21 mouse cellular contexts compared by ENCODE assay signal in genomic region chr14:118659230-118659629, GRCm38 (mm10). TPM values are rescaled to one million over a fixed set of nuclear protein-coding genes. Genes with fewer than 3 reads are reported as not detected.
DNase-seq lines count a peak whose midpoint lies in the region; ATAC-seq and TF ChIP-seq lines count a peak whose summit lies in the region.
"Had no signal": no experiment of that assay in that cellular context is flagged by ENCODE, and none has a peak within 500 bp of the region (broad histone marks: within the 10 kb centered on the region; RNA-seq: fewer than 3 reads in every experiment).

No protein-coding gene starts in this region.

- dilution Hi-C loops in CH12.LX (cut with MboI; ENCODE audit: extremely low pct_ligation_motif_present, extremely low pct_unique_long_range_greater_than_20kb, low sequenced_read_pairs) = no loop called here

- no peak for TF ChIP-seq CTCF in lung, postnatal 0 days (IDR thresholded peaks at IDR 0.05)
- TF ChIP-seq CTCF in CH12.LX (conservative IDR thresholded peaks at IDR 0.05 in 1 of 2, IDR thresholded peaks at IDR 0.05 in 1 of 2; ENCODE audit: low read depth in 2 of 2, low read length in 2 of 2) = no peak

- peaks cover 6% of the 10 kb centered on the region for H3K4me1 ChIP-seq in lung, postnatal 0 days (ENCODE audit: insufficient read depth, low read depth, low read length)
- peaks cover 22 to 54% of the 10 kb centered on the region in 2 experiments for H3K4me1 ChIP-seq in CH12.LX (ENCODE audit: control insufficient read depth in 1 of 2, insufficient read depth in 2 of 2)
- H3K4me1 ChIP-seq in midbrain, embryonic 10.5 days = peaks cover 42% of the 10 kb centered on the region

- TF ChIP-seq POLR2A in CH12.LX (IDR thresholded peaks at IDR 0.05; ENCODE audit: low read depth, low read length) = no peak

- TF ChIP-seq EP300 in lung, postnatal 0 days (IDR thresholded peaks at IDR 0.05) = no peak
- TF ChIP-seq EP300 in CH12.LX (IDR thresholded peaks at IDR 0.05; ENCODE audit: low read length) = no peak

- no peaks in the 10 kb centered on the region for H3K9me3 ChIP-seq in lung, postnatal 0 days (ENCODE audit: low read length)
- H3K9me3 ChIP-seq in CH12.LX (replicated peaks; ENCODE audit: low read length) = no peaks in the 10 kb centered on the region
- no peaks in the 10 kb centered on the region for H3K9me3 ChIP-seq in midbrain, embryonic 10.5 days (replicated peaks)
- H3K9me3 ChIP-seq: heart, embryonic 12.5 days; heart, embryonic 15.5 days had no signal

- H3K9ac ChIP-seq in lung, postnatal 0 days (replicated peaks; ENCODE audit: low read depth) = no peak overlapping the region
- no peak overlapping the region for H3K9ac ChIP-seq in CH12.LX (ENCODE audit: insufficient read depth, low read depth)
- H3K9ac ChIP-seq: heart, embryonic 12.5 days; heart, embryonic 15.5 days; hindbrain, embryonic 14.5 days had no signal

- no peak overlapping the region for H3K4me2 ChIP-seq in lung, postnatal 0 days (replicated peaks; ENCODE audit: low read depth, low read length)
- no peak overlapping the region for H3K4me2 ChIP-seq in CH12.LX (ENCODE audit: insufficient read depth, low read depth, poor library complexity, severe bottlenecking)
- H3K4me2 ChIP-seq: heart, embryonic 12.5 days; heart, embryonic 15.5 days; hindbrain, embryonic 14.5 days had no signal

- ATAC-seq in lung, postnatal 0 days = peak; percentile 45
- peak; percentile 17 for ATAC-seq in megakaryocyte progenitor cell, adult 5-6 weeks (replicated peaks; ENCODE audit: poor library complexity)
- ATAC-seq: forebrain, embryonic 14.5 days; hindbrain, postnatal 0 days had no signal

- H3K36me3 ChIP-seq in lung, postnatal 0 days (ENCODE audit: insufficient read depth, low read length) = no peaks in the 10 kb centered on the region
- H3K36me3 ChIP-seq in CH12.LX (replicated peaks in 1 of 2; ENCODE audit: control insufficient read depth in 1 of 2, insufficient read depth in 1 of 2, low read length in 1 of 2) = peaks cover 36 to 63% of the 10 kb centered on the region in 2 experiments
- no peaks in the 10 kb centered on the region for H3K36me3 ChIP-seq in midbrain, embryonic 10.5 days
- H3K36me3 ChIP-seq: heart, embryonic 12.5 days; heart, embryonic 15.5 days had no signal

- no peak overlapping the region for H3K27ac ChIP-seq in lung, postnatal 0 days (ENCODE audit: low read length)
- H3K27ac ChIP-seq in CH12.LX (ENCODE audit: insufficient read depth, low read depth) = no peak overlapping the region
- no peak overlapping the region for H3K27ac ChIP-seq in midbrain, embryonic 10.5 days (replicated peaks)
- H3K27ac ChIP-seq: heart, embryonic 15.5 days; hindbrain, embryonic 14.5 days; hindbrain, postnatal 0 days had no signal

- no peaks in the 10 kb centered on the region for H3K27me3 ChIP-seq in lung, postnatal 0 days (replicated peaks; ENCODE audit: insufficient read depth, low read length)
- no peaks in the 10 kb centered on the region for H3K27me3 ChIP-seq in CH12.LX (replicated peaks)
- no peaks in the 10 kb centered on the region for H3K27me3 ChIP-seq in midbrain, embryonic 10.5 days (ENCODE audit: low read depth, poor library complexity, severe bottlenecking)
- H3K27me3 ChIP-seq: heart, embryonic 12.5 days; heart, embryonic 15.5 days; Patski had no signal

- in situ Hi-C loops in CH12.LX (cut with MboI; ENCODE audit: low pct_ligation_motif_present, low pct_unique_long_range_greater_than_20kb, low sequenced_read_pairs) = no loop called here

- TF ChIP-seq RAD21 in CH12.LX (IDR thresholded peaks at IDR 0.05; ENCODE audit: low read depth, low read length) = no peak

- H3K79me2 ChIP-seq in CH12.LX (replicated peaks; ENCODE audit: control insufficient read depth, extremely low read depth, insufficient read depth, poor library complexity, severe bottlenecking) = no peaks in the 10 kb centered on the region

- peak; percentile 40 for DNase-seq in lung, postnatal 0 days (ENCODE audit: low spot score)
- DNase-seq in lung, postnatal 14 days = no peak
- DNase-seq in CH12.LX (ENCODE audit: extremely low read depth) = no peak
- DNase-seq in right cerebral cortex, postnatal 25 days = no peak
- DNase-seq in midbrain, embryonic 10.5 days (ENCODE audit: low spot score) = no peak
- DNase-seq: adrenal gland, postnatal 10 days; adrenal gland, postnatal 36 days; cerebellum, adult 18-20 months; cerebellum, adult 9-10 months; cerebellum, postnatal 14 days; gastrocnemius, postnatal 25 days; heart, adult 18-20 months; heart, postnatal 10 days; heart, postnatal 4 days had no signal

- no peak overlapping the region for H3K4me3 ChIP-seq in lung, postnatal 0 days (ENCODE audit: low read depth, low read length)
- no peak overlapping the region for H3K4me3 ChIP-seq in CH12.LX (replicated peaks in 1 of 3; ENCODE audit: low read depth in 2 of 3, low read length in 2 of 3, poor library complexity in 1 of 3)
- no peak overlapping the region for H3K4me3 ChIP-seq in midbrain, embryonic 10.5 days
- H3K4me3 ChIP-seq: heart, embryonic 12.5 days; heart, embryonic 15.5 days had no signal

TF ChIP-seq in CH12.LX, 34 proteins besides CTCF, POLR2A, EP300 and RAD21:
- no peak for TF ChIP-seq ZMIZ1 (IDR thresholded peaks at IDR 0.05; ENCODE audit: low read depth, low read length)
- no peak for TF ChIP-seq NRF1 (IDR thresholded peaks at IDR 0.05; ENCODE audit: low read depth, low read length)
- no peak for TF ChIP-seq KAT2A (IDR thresholded peaks at IDR 0.05; ENCODE audit: insufficient replicate concordance, low read length)
- TF ChIP-seq CHD1 (IDR thresholded peaks at IDR 0.05; ENCODE audit: low read depth, low read length) = no peak
- TF ChIP-seq SIN3A (IDR thresholded peaks at IDR 0.05; ENCODE audit: low read length) = no peak
- TF ChIP-seq ZKSCAN1 (IDR thresholded peaks at IDR 0.05; ENCODE audit: borderline replicate concordance, low read depth, low read length) = peak; percentile 98
- TF ChIP-seq MXI1 (IDR thresholded peaks at IDR 0.05; ENCODE audit: low read depth, low read length) = no peak
- no peak for TF ChIP-seq UBTF (IDR thresholded peaks at IDR 0.05; ENCODE audit: low read depth, low read length)
- TF ChIP-seq TCF12 (IDR thresholded peaks at IDR 0.05; ENCODE audit: low read depth, low read length) = no peak

RNA-seq across cellular contexts. Expression of gene Abcc4, which starts 46.8 kb away (rescaled TPM):
- polyA plus RNA-seq in lung, postnatal 0 days (2015; fragmentation: Nextera tagmentation; extraction: Ambion mirVana) = 1.0 and 1.2 TPM in 2 replicates
- total RNA-seq in CH12.LX (2012; rRNA removed) = 22.4 and 28.7 TPM in 2 replicates
- total RNA-seq in CH12.LX (2014; rRNA removed) = 10.4 and 10.5 TPM in 2 replicates
- polyA plus RNA-seq in CH12.LX (2012; ENCODE audit: insufficient read length, low read depth) = 23.3 and 26.5 TPM in 2 replicates
- 38.3 and 41.5 TPM in 2 replicates for total RNA-seq in megakaryocyte progenitor cell, adult 5-6 weeks (2015)
- total RNA-seq in megakaryocyte progenitor cell, adult 5-6 weeks (2017) = 33.7 and 37.0 TPM in 2 replicates
- 4.7 and 4.8 TPM in 2 replicates for polyA plus RNA-seq in midbrain, embryonic 10.5 days (2016; fragmentation: Nextera tagmentation; extraction: Ambion mirVana)
